Mouse (Mus musculus) neural tube, embryonic 15.5 days (tissue): ENCODE measurements at regions not wholly inside any gene's neighbourhood (a gene's known extent, or its start where the extent isn't known, plus 50 kb on each side); places are given as distances from the start of the nearest gene placed in this dataset.

Experiments
- ATAC-seq: fragments of 200-750 bp; cut with Nextera tagmentation; 2 replicates; pipeline ENCODE4 v1.8.0; 2017; ENCODE audit warnings: mild to moderate bottlenecking, moderate TSS enrichment, moderate library complexity; ENCODE audit not compliant: low FRiP score
- H3K27ac ChIP-seq: fragments of 300-500 bp; sonication (generic); replicated peaks from 2 replicates; pipeline ENCODE4 v1.5.1; 2015; ENCODE audit warnings: mild to moderate bottlenecking, inconsistent platforms
- H3K27me3 ChIP-seq: fragments of 300-500 bp; sonication (generic); replicated peaks from 2 replicates; pipeline ENCODE4 v1.6.1; 2015; ENCODE audit warnings: inconsistent platforms
- H3K36me3 ChIP-seq: fragments of 300-500 bp; sonication (generic); 2 replicates; pipeline ENCODE4 v1.6.1; 2015; ENCODE audit warnings: inconsistent platforms
- H3K4me1 ChIP-seq: fragments of 300-500 bp; sonication (generic); 2 replicates; pipeline ENCODE4 v1.6.1; 2015; ENCODE audit warnings: inconsistent platforms
- H3K4me2 ChIP-seq: fragments of 300-500 bp; sonication (generic); 2 replicates; pipeline ENCODE4 v1.6.1; 2015; ENCODE audit warnings: inconsistent platforms, mild to moderate bottlenecking, moderate library complexity
- H3K4me3 ChIP-seq: fragments of 300-500 bp; sonication (generic); replicated peaks from 2 replicates; pipeline ENCODE4 v1.5.1; 2015; ENCODE audit warnings: mild to moderate bottlenecking, inconsistent platforms
- H3K9ac ChIP-seq: fragments of 300-500 bp; sonication (generic); replicated peaks from 2 replicates; pipeline ENCODE4 v1.6.1; 2015; ENCODE audit warnings: mild to moderate bottlenecking, inconsistent platforms
- H3K9me3 ChIP-seq: fragments of 300-500 bp; sonication (generic); replicated peaks from 2 replicates; pipeline ENCODE4 v1.6.1; 2016; ENCODE audit warnings: inconsistent platforms
- WGBS: fragments of 180-500 bp; shearing (Covaris S2); methylation state at CpG from one replicate; pipeline ENCODE4 v1.1.7; 2015; ENCODE audit warnings: mixed read lengths; 5-methylcytosine and 5-hydroxymethylcytosine counted together

- WGBS, result 90% methylated on average over 4 of the region's 4 CpGs
- H3K4me2 ChIP-seq, result no peak overlapping the region
- H3K36me3 ChIP-seq, result no peaks in the 10 kb centered on the region
- H3K27ac ChIP-seq, result no peak overlapping the region
- no peak overlapping the region for H3K9ac ChIP-seq
- H3K9me3 ChIP-seq, result no peaks in the 10 kb centered on the region
- H3K4me3 ChIP-seq, result no peak overlapping the region
- H3K4me1 ChIP-seq, result peaks cover 13% of the 10 kb centered on the region
- no peak for ATAC-seq
- no peaks in the 10 kb centered on the region for H3K27me3 ChIP-seq
Measured at GRCm38 (mm10) chr14:72848271-72848955, 138.6 kb upstream of the Fndc3a start.

- WGBS, result 65% methylated on average over 7 of the region's 7 CpGs
Measured at GRCm38 (mm10) chr14:72847466-72847865, 137.7 kb upstream of the Fndc3a start.

GRCm38 (mm10) chr14:72845621-72846440 lies 136.0 kb upstream of the Fndc3a start:
- H3K9ac ChIP-seq, result no peak overlapping the region
- H3K4me1 ChIP-seq, result peaks cover 13% of the 10 kb centered on the region
- H3K27me3 ChIP-seq, result no peaks in the 10 kb centered on the region
- WGBS, result 68% methylated on average over 5 of the region's 5 CpGs
- no peaks in the 10 kb centered on the region for H3K9me3 ChIP-seq
- H3K4me3 ChIP-seq, result no peak overlapping the region
- ATAC-seq, result no peak
- H3K36me3 ChIP-seq, result no peaks in the 10 kb centered on the region
- no peak overlapping the region for H3K27ac ChIP-seq
- H3K4me2 ChIP-seq, result no peak overlapping the region

More at GRCm38 (mm10) chr14:72847466-72847865, 137.7 kb upstream of the Fndc3a start:
- peaks cover 13% of the 10 kb centered on the region for H3K4me1 ChIP-seq
- no peak overlapping the region for H3K4me3 ChIP-seq
- no peak for ATAC-seq
- H3K9me3 ChIP-seq, result no peaks in the 10 kb centered on the region
- H3K27ac ChIP-seq, result no peak overlapping the region
- H3K9ac ChIP-seq, result no peak overlapping the region
- no peak overlapping the region for H3K4me2 ChIP-seq
- no peaks in the 10 kb centered on the region for H3K27me3 ChIP-seq
- H3K36me3 ChIP-seq, result no peaks in the 10 kb centered on the region

GRCm38 (mm10) chr14:72844753-72845369 lies 135.1 kb upstream of the Fndc3a start:
- Histone ChIP-seq H3K9me3 (no peaks in the 10 kb centered on the region), H3K4me2 (no peak overlapping the region), H3K27me3 (no peaks in the 10 kb centered on the region), H3K36me3 (no peaks in the 10 kb centered on the region), H3K4me3 (no peak overlapping the region), H3K9ac (no peak overlapping the region), H3K4me1 (peaks cover 13% of the 10 kb centered on the region), H3K27ac (no peak overlapping the region)
- no peak; the same call in 1 of the 2 replicates for ATAC-seq
- 33% methylated on average over 5 of the region's 5 CpGs for WGBS

- Histone ChIP-seq H3K36me3 (no peaks in the 10 kb centered on the region), H3K9me3 (no peaks in the 10 kb centered on the region), H3K4me1 (peaks cover 13% of the 10 kb centered on the region), H3K9ac (no peak overlapping the region), H3K4me3 (no peak overlapping the region), H3K27ac (no peak overlapping the region), H3K27me3 (no peaks in the 10 kb centered on the region), H3K4me2 (no peak overlapping the region)
- WGBS, result 53% methylated on average over 1 of the region's 1 CpGs
- ATAC-seq, result no peak
Measured at GRCm38 (mm10) chr14:72841753-72842152, 131.9 kb upstream of the Fndc3a start.

- 90% methylated on average over 4 of the region's 4 CpGs for WGBS
- no peaks in the 10 kb centered on the region for H3K4me1 ChIP-seq
- no peak for ATAC-seq
- no peaks in the 10 kb centered on the region for H3K27me3 ChIP-seq
- no peak overlapping the region for H3K9ac ChIP-seq
- H3K36me3 ChIP-seq, result no peaks in the 10 kb centered on the region
- no peak overlapping the region for H3K27ac ChIP-seq
- no peak overlapping the region for H3K4me2 ChIP-seq
- no peak overlapping the region for H3K4me3 ChIP-seq
- no peaks in the 10 kb centered on the region for H3K9me3 ChIP-seq
Measured at GRCm38 (mm10) chr14:72835158-72835557, 125.4 kb upstream of the Fndc3a start.

- Histone ChIP-seq H3K27me3 (no peaks in the 10 kb centered on the region), H3K9ac (no peak overlapping the region), H3K36me3 (no peaks in the 10 kb centered on the region), H3K4me3 (no peak overlapping the region), H3K4me2 (no peak overlapping the region), H3K4me1 (no peaks in the 10 kb centered on the region), H3K27ac (no peak overlapping the region), H3K9me3 (no peaks in the 10 kb centered on the region)
- no peak for ATAC-seq
- WGBS, result 35% methylated on average over 5 of the region's 5 CpGs
Measured at GRCm38 (mm10) chr14:72829261-72829660, 119.5 kb upstream of the Fndc3a start.

- no peak overlapping the region for H3K4me3 ChIP-seq
- no peaks in the 10 kb centered on the region for H3K27me3 ChIP-seq
- no peaks in the 10 kb centered on the region for H3K9me3 ChIP-seq
- ATAC-seq, result no peak
- H3K4me2 ChIP-seq, result no peak overlapping the region
- H3K4me1 ChIP-seq, result no peaks in the 10 kb centered on the region
- no peak overlapping the region for H3K9ac ChIP-seq
- no peak overlapping the region for H3K27ac ChIP-seq
- no peaks in the 10 kb centered on the region for H3K36me3 ChIP-seq
- 59% methylated on average over 4 of the region's 4 CpGs for WGBS
Measured at GRCm38 (mm10) chr14:72825549-72825948, 115.7 kb upstream of the Fndc3a start.

GRCm38 (mm10) chr14:72822231-72822615 lies 112.4 kb upstream of the Fndc3a start:
- Histone ChIP-seq H3K9me3 (no peaks in the 10 kb centered on the region), H3K4me2 (no peak overlapping the region), H3K36me3 (no peaks in the 10 kb centered on the region), H3K4me1 (peaks cover 6% of the 10 kb centered on the region; the same call in 1 of the 2 replicates), H3K9ac (no peak overlapping the region), H3K4me3 (no peak overlapping the region), H3K27me3 (no peaks in the 10 kb centered on the region), H3K27ac (no peak overlapping the region)
- 75% methylated on average over 3 of the region's 3 CpGs for WGBS
- no peak for ATAC-seq

- WGBS, result 85% methylated on average over 13 of the region's 13 CpGs
- no peak for ATAC-seq
- Histone ChIP-seq H3K9ac (no peak overlapping the region), H3K4me3 (no peak overlapping the region), H3K36me3 (no peaks in the 10 kb centered on the region), H3K4me2 (no peak overlapping the region), H3K27ac (no peak overlapping the region), H3K9me3 (no peaks in the 10 kb centered on the region), H3K4me1 (peaks cover 11% of the 10 kb centered on the region), H3K27me3 (no peaks in the 10 kb centered on the region)
Measured at GRCm38 (mm10) chr14:72821517-72822230, 111.9 kb upstream of the Fndc3a start.

GRCm38 (mm10) chr14:72819037-72819436 lies 109.2 kb upstream of the Fndc3a start:
- H3K27me3 ChIP-seq, result no peaks in the 10 kb centered on the region
- no peak for ATAC-seq
- 95% methylated on average over 4 of the region's 4 CpGs for WGBS
- no peak overlapping the region for H3K9ac ChIP-seq
- H3K36me3 ChIP-seq, result no peaks in the 10 kb centered on the region
- H3K9me3 ChIP-seq, result no peaks in the 10 kb centered on the region
- H3K27ac ChIP-seq, result no peak overlapping the region
- H3K4me1 ChIP-seq, result peaks cover 15% of the 10 kb centered on the region
- no peak overlapping the region for H3K4me3 ChIP-seq
- H3K4me2 ChIP-seq, result no peak overlapping the region
